Mouse (Mus musculus) stomach, postnatal 0 days (tissue): Measurements from ENCODE around the gene Mkln1. TPM values are rescaled to one million over a fixed set of nuclear protein-coding genes. Genes with fewer than 3 reads are reported as not detected.

ENCODE experiments used
- ATAC-seq: fragments of 200-750 bp; cut with Nextera tagmentation; 2 replicates; pipeline ENCODE4 v1.8.0; 2017; ENCODE audit not compliant: low FRiP score, low TSS enrichment
- DNase-seq: peaks from one replicate; pipeline ENCODE4 v3.0.0-alpha.2; 2016; ENCODE audit warnings: low spot score
- H3K27ac ChIP-seq: fragments of 300-500 bp; sonication (generic); replicated peaks from 2 replicates; pipeline ENCODE4 v1.5.1; 2014; ENCODE audit warnings: mild to moderate bottlenecking, control low read depth
- H3K27me3 ChIP-seq: fragments of 300-500 bp; sonication (generic); 2 replicates; pipeline ENCODE4 v1.6.1; 2014; ENCODE audit warnings: low read length; ENCODE audit not compliant: control insufficient read depth, insufficient read depth
- H3K36me3 ChIP-seq: fragments of 300-500 bp; sonication (generic); 2 replicates; pipeline ENCODE4 v1.6.1; 2014; ENCODE audit warnings: low read length, mixed read lengths; ENCODE audit not compliant: control insufficient read depth, insufficient read depth
- H3K4me1 ChIP-seq: fragments of 300-500 bp; sonication (generic); replicated peaks from 2 replicates; pipeline ENCODE4 v1.6.1; 2014; ENCODE audit warnings: antibody characterized with exemption; ENCODE audit not compliant: control insufficient read depth, insufficient read depth
- H3K4me2 ChIP-seq: fragments of 300-500 bp; sonication (generic); replicated peaks from 2 replicates; pipeline ENCODE4 v1.6.1; 2014; ENCODE audit warnings: low read depth, mild to moderate bottlenecking, control low read depth, moderate library complexity
- H3K4me3 ChIP-seq: fragments of 300-500 bp; sonication (generic); 2 replicates; pipeline ENCODE4 v1.5.1; 2014; ENCODE audit warnings: low read depth, low read length, control low read depth
- H3K9ac ChIP-seq: fragments of 300-500 bp; sonication (generic); 2 replicates; pipeline ENCODE4 v1.6.1; 2014; ENCODE audit warnings: mild to moderate bottlenecking, low read length, control low read depth, mixed read lengths
- H3K9me3 ChIP-seq: fragments of 300-500 bp; sonication (generic); 2 replicates; pipeline ENCODE4 v1.6.1; 2016; ENCODE audit warnings: low read length; ENCODE audit not compliant: control insufficient read depth
- CTCF ChIP-seq: IDR thresholded peaks from 2 replicates; pipeline ENCODE4 v1.5.1; 2016; ENCODE audit warnings: antibody characterized with exemption, low read depth, mild to moderate bottlenecking, moderate library complexity
- EP300 ChIP-seq: optimal IDR thresholded peaks from 2 replicates; pipeline ENCODE3; 2016; ENCODE audit warnings: antibody characterized with exemption
- WGBS: fragments of 180-500 bp; shearing (Covaris S2); extraction: QIAGEN DNeasy Blood & Tissue Kit; methylation state at CpG from one replicate; pipeline ENCODE4 v1.1.7; 2014; 5-methylcytosine and 5-hydroxymethylcytosine counted together
- polyA plus RNA-seq: library from polyadenylated mRNA; unstranded; fragments of >200 nt; fragmentation: Nextera tagmentation; extraction: Ambion mirVana; gene quantifications from 2 replicates; pipeline ENCODE4 v1.2.1, GENCODE M21; 2015

The Mkln1 gene
- polyA plus RNA-seq, 1 experiment from 2014 or later, result 108 TPM

- TF ChIP-seq CTCF, result no peak
- TF ChIP-seq EP300, result no peak
- no peak for DNase-seq
- no peak for ATAC-seq
- Histone ChIP-seq H3K36me3 (no peaks in the 10 kb centered on the region), H3K27ac (no peak overlapping the region), H3K9ac (no peak overlapping the region), H3K4me1 (0 out of 2 replicates have a peak, but pooled peaks cover 2% of the 10 kb centered on the region), H3K27me3 (no peaks in the 10 kb centered on the region), H3K4me3 (no peak overlapping the region), H3K9me3 (no peaks in the 10 kb centered on the region), H3K4me2 (no peak overlapping the region)
- WGBS, result 82% methylated on average over 6 of the region's 6 CpGs
These were observed 25.4 kb upstream of the Mkln1 start for GRCm38 (mm10) chr6:31373084-31373673.

- DNase-seq (no peak), ATAC-seq (no peak)
- no peak overlapping the region for H3K9ac ChIP-seq
- no peak overlapping the region for H3K4me3 ChIP-seq
- no peaks in the 10 kb centered on the region for H3K27me3 ChIP-seq
- no peaks in the 10 kb centered on the region for H3K36me3 ChIP-seq
- H3K4me1 ChIP-seq, result no peaks in the 10 kb centered on the region
- H3K9me3 ChIP-seq, result no peaks in the 10 kb centered on the region
- no peak overlapping the region for H3K27ac ChIP-seq
- WGBS, result 83% methylated on average over 7 of the region's 7 CpGs
- H3K4me2 ChIP-seq, result no peak overlapping the region
- TF ChIP-seq CTCF, result no peak
- no peak for TF ChIP-seq EP300
These were observed 15.5 kb upstream of the Mkln1 start for GRCm38 (mm10) chr6:31382989-31383388.

- 54% methylated on average over 5 of the region's 5 CpGs for WGBS
- ATAC-seq (no peak), DNase-seq (no peak)
- no peak overlapping the region for H3K4me3 ChIP-seq
- no peaks in the 10 kb centered on the region for H3K27me3 ChIP-seq
- H3K27ac ChIP-seq, result no peak overlapping the region
- no peaks in the 10 kb centered on the region for H3K9me3 ChIP-seq
- no peaks in the 10 kb centered on the region for H3K36me3 ChIP-seq
- TF ChIP-seq CTCF (no peak), EP300 (no peak)
- H3K9ac ChIP-seq, result no peak overlapping the region
- no peak overlapping the region for H3K4me2 ChIP-seq
- no peaks in the 10 kb centered on the region for H3K4me1 ChIP-seq
These were observed 13.7 kb upstream of the Mkln1 start for GRCm38 (mm10) chr6:31384794-31385193.

GRCm38 (mm10) chr6:31385281-31386145 lies 13.0 kb upstream of the Mkln1 start:
- DNase-seq, result no peak
- no peaks in the 10 kb centered on the region for H3K36me3 ChIP-seq
- H3K27me3 ChIP-seq, result no peaks in the 10 kb centered on the region
- H3K4me2 ChIP-seq, result no peak overlapping the region
- WGBS, result 81% methylated on average over 10 of the region's 10 CpGs
- H3K4me1 ChIP-seq, result no peaks in the 10 kb centered on the region
- no peak overlapping the region for H3K4me3 ChIP-seq
- TF ChIP-seq CTCF, result no peak
- no peak for TF ChIP-seq EP300
- H3K9ac ChIP-seq, result no peak overlapping the region
- no peak overlapping the region for H3K27ac ChIP-seq
- no peak for ATAC-seq
- H3K9me3 ChIP-seq, result no peaks in the 10 kb centered on the region

GRCm38 (mm10) chr6:31389716-31390115 lies 8.8 kb upstream of the Mkln1 start:
- WGBS, result 69% methylated on average over 6 of the region's 6 CpGs
- ATAC-seq, result no peak

More at GRCm38 (mm10) chr6:31389716-31390115, 8.8 kb upstream of the Mkln1 start:
- Histone ChIP-seq H3K9ac (no peak overlapping the region), H3K4me3 (no peak overlapping the region), H3K4me2 (no peak overlapping the region), H3K27me3 (no peaks in the 10 kb centered on the region), H3K27ac (no peak overlapping the region), H3K9me3 (no peaks in the 10 kb centered on the region), H3K4me1 (no peaks in the 10 kb centered on the region), H3K36me3 (no peaks in the 10 kb centered on the region)
- DNase-seq, result no peak
- no peak for TF ChIP-seq CTCF
- no peak for TF ChIP-seq EP300
